Comparison of ENCODE assay signal across 7 mouse cellular contexts in the genomic region with DNA sequence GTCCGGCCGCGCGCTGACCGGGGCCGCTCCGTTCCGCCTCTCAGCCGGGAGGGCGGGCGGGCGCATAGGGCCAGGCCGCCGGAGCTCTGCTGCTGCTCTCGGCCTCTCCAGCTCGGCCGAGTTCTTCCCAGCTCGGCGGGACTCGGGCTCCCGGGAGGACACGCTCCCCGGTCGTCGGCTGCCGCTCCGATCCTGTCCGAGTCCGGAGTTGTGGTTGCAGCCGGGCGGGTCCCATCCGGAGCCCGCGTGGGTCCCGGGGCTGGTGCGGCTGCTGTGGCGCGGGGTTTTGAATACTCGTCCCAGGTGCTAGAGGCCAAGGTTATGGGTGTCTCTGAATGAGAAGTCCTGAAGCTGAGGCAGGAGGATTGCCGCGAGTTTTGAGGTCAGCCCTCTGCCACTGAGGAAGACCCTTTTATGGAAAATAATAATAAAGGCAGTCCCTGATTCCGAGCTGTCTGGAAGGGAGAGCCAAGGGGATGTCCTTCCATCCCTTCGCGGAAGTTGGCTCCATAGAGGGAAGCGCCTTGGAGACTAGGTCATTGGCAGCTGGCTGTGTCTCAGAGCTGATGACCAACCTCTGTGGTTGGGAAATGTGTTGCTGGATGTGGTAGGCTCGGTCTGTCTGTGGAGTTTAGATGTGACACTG. TPM values are rescaled to one million over a fixed set of nuclear protein-coding genes. Genes with fewer than 3 reads are reported as not detected.
DNase-seq lines count a peak whose midpoint lies in the region; ATAC-seq lines count a peak whose summit lies in the region.

No protein-coding gene starts in this region.

- peaks cover 24% of the 10 kb centered on the region for H3K4me1 ChIP-seq in embryonic facial prominence, embryonic 15.5 days
- H3K4me1 ChIP-seq in heart, embryonic 12.5 days (replicated peaks), result peaks cover 35% of the 10 kb centered on the region

- H3K27ac ChIP-seq in embryonic facial prominence, embryonic 15.5 days (replicated peaks), result peak overlapping the region; percentile 81
- H3K27ac ChIP-seq in heart, embryonic 12.5 days (ENCODE audit: poor library complexity, severe bottlenecking), result peak overlapping the region; percentile 98

- WGBS in embryonic facial prominence, embryonic 15.5 days, result under 1% methylated on average over 43 of the region's 46 CpGs
- WGBS in heart, embryonic 12.5 days, result under 1% methylated on average over 35 of the region's 46 CpGs

- no peaks in the 10 kb centered on the region for H3K27me3 ChIP-seq in embryonic facial prominence, embryonic 15.5 days
- H3K27me3 ChIP-seq in heart, embryonic 12.5 days (replicated peaks), result no peaks in the 10 kb centered on the region

- peak overlapping the region; percentile 85 for H3K9ac ChIP-seq in embryonic facial prominence, embryonic 15.5 days
- peak overlapping the region; percentile 89 for H3K9ac ChIP-seq in heart, embryonic 12.5 days

- peak overlapping the region; percentile 74 for H3K4me3 ChIP-seq in embryonic facial prominence, embryonic 15.5 days (replicated peaks)
- peak overlapping the region; percentile 94 for H3K4me3 ChIP-seq in heart, embryonic 12.5 days

- ATAC-seq in CD4-positive, CD25-positive, alpha-beta regulatory T cell, adult 4 months, result peak; percentile 54
- ATAC-seq in embryonic facial prominence, embryonic 15.5 days (ENCODE audit: insufficient number of reproducible peaks, low FRiP score, low TSS enrichment, low read depth), result peak; percentile 77
- no peak for ATAC-seq in heart, embryonic 12.5 days (ENCODE audit: insufficient number of reproducible peaks, low FRiP score)

- H3K9me3 ChIP-seq in embryonic facial prominence, embryonic 15.5 days (replicated peaks), result no peaks in the 10 kb centered on the region
- H3K9me3 ChIP-seq in heart, embryonic 12.5 days (replicated peaks), result no peaks in the 10 kb centered on the region

- H3K4me2 ChIP-seq in embryonic facial prominence, embryonic 15.5 days (replicated peaks), result peak overlapping the region; percentile 72
- H3K4me2 ChIP-seq in heart, embryonic 12.5 days, result peak overlapping the region; percentile 80

- no peaks in the 10 kb centered on the region for H3K36me3 ChIP-seq in embryonic facial prominence, embryonic 15.5 days
- H3K36me3 ChIP-seq in heart, embryonic 12.5 days, result no peaks in the 10 kb centered on the region

- peak; percentile 71 for DNase-seq in Muller cell, postnatal 12 days (ENCODE audit: inconsistent ontology term)
- DNase-seq in kidney, postnatal 14 days, result peak; percentile 56
- DNase-seq in lung, postnatal 4 days, result peak; percentile 63 to 71
- DNase-seq in skeletal muscle tissue, adult 2 months (ENCODE audit: low read depth, low spot score), result peak; percentile 77

RNA-seq across cellular contexts. Expression of a gene that starts 0.5 kb away (rescaled TPM):
- 10 to 100 TPM; 32.1 to 43.4 TPM for polyA plus RNA-seq in CD4-positive, CD25-positive, alpha-beta regulatory T cell, adult 4 months (2017; shearing (Covaris generic))
- 30.1 and 32.6 TPM in 2 replicates for polyA plus RNA-seq in embryonic facial prominence, embryonic 15.5 days (2015; fragmentation: Nextera tagmentation; extraction: Ambion mirVana)
- polyA plus RNA-seq in heart, embryonic 12.5 days (2016; fragmentation: Nextera tagmentation; extraction: Ambion mirVana), result 25.0 and 27.7 TPM in 2 replicates

RNA-seq across cellular contexts. Expression of a gene that starts 27.4 kb away (rescaled TPM):
- polyA plus RNA-seq in CD4-positive, CD25-positive, alpha-beta regulatory T cell, adult 4 months (2017; shearing (Covaris generic)), result 1 to 10 TPM; 2.2 to 2.8 TPM
- polyA plus RNA-seq in embryonic facial prominence, embryonic 15.5 days (2015; fragmentation: Nextera tagmentation; extraction: Ambion mirVana), result 6.1 and 7.4 TPM in 2 replicates
- 4.8 and 5.1 TPM in 2 replicates for polyA plus RNA-seq in heart, embryonic 12.5 days (2016; fragmentation: Nextera tagmentation; extraction: Ambion mirVana)

RNA-seq across cellular contexts. Expression of a gene that starts 44.8 kb away (rescaled TPM):
- 10 to 100 TPM; 10.7 to 15.0 TPM for polyA plus RNA-seq in CD4-positive, CD25-positive, alpha-beta regulatory T cell, adult 4 months (2017; shearing (Covaris generic))
- 31.5 and 35.3 TPM in 2 replicates for polyA plus RNA-seq in embryonic facial prominence, embryonic 15.5 days (2015; fragmentation: Nextera tagmentation; extraction: Ambion mirVana)
- polyA plus RNA-seq in heart, embryonic 12.5 days (2016; fragmentation: Nextera tagmentation; extraction: Ambion mirVana), result 41.5 and 43.6 TPM in 2 replicates
